Mouse (Mus musculus) liver, embryonic 14.5 days (tissue): ENCODE data around the gene Azin2.

ENCODE experiments used
- CTCF ChIP-seq: IDR thresholded peaks from 2 replicates; pipeline ENCODE4 v1.5.1; 2016; ENCODE audit warnings: antibody characterized with exemption, low read depth, control low read depth
- EP300 ChIP-seq: IDR thresholded peaks from 2 replicates; pipeline ENCODE4 v1.6.1; 2016; ENCODE audit warnings: antibody characterized with exemption, low read depth

GRCm38 (mm10) chr4:128932783-128933182 is 29.5 kb downstream of the Azin2 start:
- TF ChIP-seq EP300 (no peak), CTCF (no peak)
